Mouse (Mus musculus): ENCODE data around the gene Ezh1.

Gene Ezh1

DNA sequence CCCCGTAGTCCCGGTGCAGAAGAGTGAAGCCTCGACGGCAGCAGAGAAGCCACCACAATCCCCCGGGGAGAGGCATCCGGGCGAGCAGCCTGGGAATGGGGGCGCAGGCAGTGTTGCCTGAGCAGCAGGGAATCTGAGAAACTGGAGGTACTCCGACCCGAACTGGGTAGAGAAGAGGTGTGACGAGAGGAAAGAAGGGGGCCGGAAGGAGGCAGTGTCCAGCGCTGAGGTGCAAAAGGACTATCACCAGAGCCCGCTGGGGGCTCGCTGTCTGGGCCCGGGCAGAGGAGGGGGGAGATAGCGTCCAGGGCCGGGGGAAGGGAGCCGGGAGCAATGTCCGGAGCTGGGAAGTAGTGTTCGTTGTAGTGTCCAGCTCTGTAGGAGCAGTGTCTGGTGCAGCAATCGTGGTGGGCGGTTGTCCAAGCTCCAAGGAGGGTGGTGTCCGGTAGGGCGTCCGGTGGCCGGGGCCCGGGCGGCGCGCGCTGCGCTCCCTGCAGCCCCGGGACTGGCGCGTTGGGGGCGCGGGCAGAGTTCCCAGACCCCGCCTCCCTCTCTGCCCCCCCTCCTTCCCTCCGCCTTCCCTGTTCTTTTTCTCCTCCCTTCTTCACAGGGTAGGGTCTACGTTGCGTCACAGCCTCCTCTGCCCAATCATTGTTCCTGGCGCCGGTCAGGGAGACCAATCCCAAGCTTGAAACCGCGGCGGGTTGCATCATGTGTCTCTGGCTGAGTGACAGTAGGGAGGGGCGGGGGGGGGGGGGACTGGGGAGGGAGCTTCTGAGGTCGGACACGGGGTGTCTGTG, 55.3 kb downstream of the Ezh1 start, which contains the start of gene Plekhh3:
TSS of gene Plekhh3 (minus strand) at position 541 of the 800 bp plus-strand sequence.
- in situ Hi-C loops (cut with MboI, MseI) = loop anchor here (10.0 kb wide), 1 partner anchor 626 kb away; the partner anchor contains the start of gene Ttc25

DNA sequence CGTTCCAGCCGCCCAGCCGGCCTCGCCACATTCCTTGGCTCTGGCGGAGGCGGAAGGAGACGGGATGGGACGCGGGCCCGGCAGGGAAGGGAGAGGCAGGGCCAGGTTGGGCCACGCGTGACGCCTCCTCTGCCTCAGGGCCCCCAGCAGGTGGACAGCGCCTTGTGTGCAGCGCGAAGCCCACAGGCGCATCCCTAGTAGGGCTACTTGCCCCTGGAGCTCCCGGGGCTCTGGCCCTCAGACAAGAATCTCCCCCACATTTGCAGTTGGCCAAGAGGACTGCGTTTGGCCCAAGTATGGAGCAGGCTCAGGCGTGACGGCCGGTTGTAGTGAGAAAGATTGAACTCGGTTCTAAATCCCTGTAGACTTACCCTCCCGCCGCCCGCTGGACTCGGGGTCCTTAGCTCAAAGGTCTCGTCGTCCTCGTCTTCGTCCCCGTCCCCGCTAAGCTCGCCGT, 55.9 kb downstream of the Ezh1 start, which contains the start of gene Cntnap1:
TSS of gene Cntnap1 (plus strand) at position 170 of the 457 bp plus-strand sequence.
- in situ Hi-C loops (cut with MboI, MseI) = loop anchor here (10.0 kb wide), 1 partner anchor 626 kb away; the partner anchor contains the start of gene Ttc25

DNA sequence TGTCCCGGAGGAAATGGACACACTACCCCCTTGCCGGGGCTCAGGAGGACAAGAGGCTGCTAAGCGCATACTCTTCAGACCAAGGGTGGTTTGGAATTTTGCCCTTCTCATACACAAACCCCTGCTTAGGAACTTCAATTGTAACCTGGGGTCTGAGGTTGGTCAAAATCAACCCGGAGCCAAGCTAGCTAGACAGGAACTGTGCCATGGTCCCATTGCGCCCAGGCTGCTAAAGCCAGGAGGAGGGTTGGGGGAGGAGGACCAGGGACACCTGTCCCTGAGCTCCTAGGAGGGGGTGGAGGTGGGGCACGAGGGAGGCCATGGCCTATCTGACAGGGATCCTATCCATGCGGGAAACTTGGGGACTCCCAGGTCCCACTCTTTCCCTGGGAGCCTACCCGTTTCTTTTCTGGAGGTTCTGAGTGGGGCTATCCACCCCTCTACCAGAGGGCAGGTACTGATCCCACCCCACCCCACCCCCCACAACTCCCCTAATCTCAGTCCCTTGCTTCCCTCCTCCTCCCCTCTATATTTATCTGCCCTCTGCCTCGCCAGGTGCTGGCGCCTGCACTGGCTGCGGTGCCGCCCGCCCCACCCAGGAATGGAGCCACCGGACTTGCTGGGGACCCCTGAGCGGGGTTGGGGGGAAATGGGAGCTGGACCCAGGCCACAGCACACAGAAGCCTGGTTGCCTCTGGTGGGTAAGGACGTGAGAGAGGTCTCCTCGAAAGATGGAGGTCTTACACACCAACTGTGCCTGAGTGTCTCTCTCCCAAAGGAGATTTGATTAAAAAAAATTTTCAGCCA, 56.8 kb downstream of the Ezh1 start:
- in situ Hi-C loops (cut with MboI, MseI) = loop anchor here (10.0 kb wide), 1 partner anchor 625 kb away; the partner anchor contains the start of gene Ttc25

DNA sequence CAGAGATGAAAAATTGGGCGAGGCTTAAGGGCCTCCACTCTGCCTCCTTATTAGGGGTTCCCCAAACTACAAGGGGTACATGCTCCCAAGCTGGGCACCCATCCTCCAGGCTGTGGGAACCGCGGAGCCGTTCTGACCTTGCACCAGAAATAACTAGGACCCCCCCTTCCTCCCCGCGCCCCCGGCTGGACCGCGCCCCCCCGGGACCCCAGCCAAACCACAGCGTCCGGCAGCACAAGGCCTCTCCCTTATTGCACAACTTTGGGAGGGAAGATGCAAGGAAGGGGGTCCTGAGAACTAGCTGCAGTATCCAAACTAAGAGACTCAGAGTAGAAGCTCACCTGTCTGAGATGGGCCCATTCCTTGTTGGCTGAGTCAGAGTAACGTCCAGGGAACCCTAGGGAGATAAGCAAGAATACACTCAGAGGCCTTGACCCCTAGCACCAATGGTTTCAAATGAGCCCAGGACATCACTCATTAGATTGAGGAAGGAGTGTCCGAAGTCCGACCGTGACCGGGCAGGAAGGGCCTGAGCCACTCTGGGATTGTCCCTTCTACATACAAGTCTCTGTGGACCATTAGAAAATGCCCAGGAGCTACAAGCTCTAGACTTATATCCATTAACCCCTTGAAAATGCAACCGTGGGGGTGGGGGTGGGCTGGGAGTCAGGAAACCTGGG, 57.8 kb downstream of the Ezh1 start:
- in situ Hi-C loops (cut with MboI, MseI) = no loop called here

DNA sequence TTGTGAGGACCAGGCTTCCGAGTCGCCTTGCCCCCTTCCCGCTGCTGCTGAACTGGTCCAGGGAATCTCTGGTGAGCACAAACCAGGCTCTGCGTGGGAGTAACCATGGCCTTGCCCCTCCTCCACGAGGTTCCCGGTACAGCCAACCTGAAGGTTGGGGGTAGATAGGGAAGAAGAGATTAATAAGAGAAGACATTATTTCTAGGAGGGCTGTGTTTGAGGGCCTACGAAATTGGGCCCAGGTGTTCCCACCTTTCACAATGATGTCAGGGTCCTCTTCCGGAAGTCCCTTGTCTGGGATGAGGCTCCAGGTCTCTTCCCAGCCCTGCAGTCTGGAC, 58.3 kb downstream of the Ezh1 start:
- in situ Hi-C loops (cut with MboI, MseI) = no loop called here

DNA sequence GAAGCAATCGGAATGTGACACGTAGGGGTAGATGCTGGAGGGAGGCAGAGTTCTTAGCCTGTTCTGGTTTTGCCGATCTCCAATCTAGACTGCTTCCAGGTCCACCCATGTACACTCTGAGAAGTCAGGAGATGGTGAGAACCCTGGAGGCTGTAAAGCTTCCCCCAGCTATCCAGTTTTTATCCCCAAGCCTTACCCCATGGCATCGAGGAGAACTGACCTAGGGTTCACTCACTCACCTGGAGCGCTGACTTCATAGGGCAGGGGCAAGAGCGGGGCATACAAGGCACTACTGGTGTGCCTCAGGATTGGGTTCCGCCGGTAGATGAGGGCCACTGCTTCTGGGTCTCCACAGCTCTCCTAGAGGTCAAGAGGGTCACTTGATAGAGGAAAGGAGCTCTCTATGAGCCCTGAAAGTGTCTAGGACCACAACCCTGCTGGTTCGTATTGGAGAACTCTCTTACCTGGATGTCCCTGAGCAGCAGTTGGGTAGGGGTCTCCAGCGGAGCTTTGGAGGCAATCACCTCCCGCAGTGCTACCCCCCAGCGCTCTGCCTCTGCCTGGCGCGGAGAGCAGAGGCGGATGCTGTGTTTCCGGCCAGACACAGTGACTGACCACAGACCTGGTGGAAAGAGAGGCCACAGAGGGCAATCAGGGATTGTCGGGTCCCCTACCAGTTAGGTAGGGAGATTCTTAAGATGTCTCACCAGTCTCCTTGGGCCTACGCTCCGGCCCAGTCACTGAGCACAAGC, 58.9 kb downstream of the Ezh1 start:
- in situ Hi-C loops (cut with MboI, MseI) = no loop called here

DNA sequence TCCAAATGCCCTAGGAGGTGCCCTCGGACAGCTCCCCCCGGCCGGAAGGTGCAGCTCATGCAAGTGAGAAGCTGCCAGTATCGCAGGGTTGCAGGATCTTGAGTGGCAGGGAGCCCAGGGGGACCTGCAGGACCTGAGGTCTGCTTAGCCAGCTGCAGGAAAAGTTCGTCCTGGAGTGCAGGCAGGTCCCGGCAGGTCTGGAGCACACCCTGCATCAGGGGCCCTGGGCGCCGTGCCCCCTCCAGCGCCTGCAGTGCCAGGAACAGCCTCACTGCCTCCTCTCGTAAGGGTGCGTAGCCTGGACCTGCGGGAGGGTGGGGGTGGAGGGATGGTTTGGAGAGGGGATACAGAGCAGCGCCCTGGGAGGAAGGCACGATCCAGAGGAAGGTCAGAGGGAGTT, 59.9 kb downstream of the Ezh1 start:
- in situ Hi-C loops (cut with MboI, MseI) = no loop called here

DNA sequence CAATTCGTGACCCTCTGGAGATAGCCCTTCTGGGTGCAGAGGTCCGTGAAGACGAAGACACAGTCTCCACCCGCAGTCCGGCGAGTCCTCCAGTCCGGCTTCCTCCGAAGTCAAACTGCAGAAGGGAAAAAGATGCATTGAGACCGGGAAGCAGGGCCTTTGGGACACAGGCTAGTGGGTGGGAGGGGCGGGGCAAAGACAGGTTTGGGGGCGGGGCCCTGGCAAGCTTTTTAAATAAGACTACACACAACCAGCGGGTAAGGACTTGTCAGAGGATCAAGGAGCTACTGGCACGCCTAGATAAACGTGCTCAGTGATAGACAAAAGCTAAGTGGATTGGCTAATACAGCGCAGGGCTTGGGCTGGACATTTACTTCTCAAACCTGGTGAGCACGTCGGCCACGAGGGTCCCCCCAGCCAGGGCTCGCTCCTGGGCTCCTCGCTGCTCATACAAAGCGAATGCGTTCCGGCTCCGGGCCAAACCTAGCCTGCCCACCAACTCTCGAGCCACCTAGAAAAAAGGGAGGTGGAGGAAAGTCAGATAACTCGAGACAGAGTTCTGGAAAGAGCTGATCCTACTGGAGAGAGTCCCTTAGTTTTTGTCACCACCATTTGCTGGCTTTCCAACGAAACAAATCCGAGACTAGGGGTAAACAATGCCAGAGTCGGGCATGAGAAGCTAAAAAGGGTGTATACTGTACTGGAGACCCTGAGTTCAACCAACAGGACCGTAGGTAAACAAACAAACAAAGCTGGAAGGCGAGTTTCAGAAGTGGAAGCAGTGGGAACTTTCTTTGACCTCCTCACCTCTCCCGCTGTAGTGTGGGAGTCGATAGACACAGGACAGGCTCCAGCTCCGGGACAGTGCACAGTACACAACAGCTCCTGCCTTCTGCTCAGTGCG, 61.3 kb downstream of the Ezh1 start:
- in situ Hi-C loops (cut with MboI, MseI) = loop anchor here (5.0 kb wide), 1 partner anchor 43 kb away; no protein-coding TSS in a partner anchor

DNA sequence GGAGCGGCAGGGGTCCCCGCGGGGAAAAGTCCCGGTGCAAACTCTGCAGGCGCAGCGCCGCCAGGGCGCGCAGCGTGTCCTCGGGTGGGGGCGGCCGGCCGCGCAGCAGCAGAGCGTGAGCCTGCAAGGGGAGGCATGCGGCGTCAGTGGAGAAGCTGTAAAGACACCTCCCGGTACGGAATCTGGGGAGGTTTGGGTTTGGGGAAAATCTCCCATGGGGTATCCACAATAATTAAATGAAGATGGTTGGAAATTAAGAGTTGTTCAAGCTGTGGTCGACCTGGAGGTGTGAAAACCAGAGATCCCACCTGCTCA, 62.0 kb downstream of the Ezh1 start:
- in situ Hi-C loops (cut with MboI, MseI) = loop anchor here (5.0 kb wide), 1 partner anchor 42 kb away; no protein-coding TSS in a partner anchor

DNA sequence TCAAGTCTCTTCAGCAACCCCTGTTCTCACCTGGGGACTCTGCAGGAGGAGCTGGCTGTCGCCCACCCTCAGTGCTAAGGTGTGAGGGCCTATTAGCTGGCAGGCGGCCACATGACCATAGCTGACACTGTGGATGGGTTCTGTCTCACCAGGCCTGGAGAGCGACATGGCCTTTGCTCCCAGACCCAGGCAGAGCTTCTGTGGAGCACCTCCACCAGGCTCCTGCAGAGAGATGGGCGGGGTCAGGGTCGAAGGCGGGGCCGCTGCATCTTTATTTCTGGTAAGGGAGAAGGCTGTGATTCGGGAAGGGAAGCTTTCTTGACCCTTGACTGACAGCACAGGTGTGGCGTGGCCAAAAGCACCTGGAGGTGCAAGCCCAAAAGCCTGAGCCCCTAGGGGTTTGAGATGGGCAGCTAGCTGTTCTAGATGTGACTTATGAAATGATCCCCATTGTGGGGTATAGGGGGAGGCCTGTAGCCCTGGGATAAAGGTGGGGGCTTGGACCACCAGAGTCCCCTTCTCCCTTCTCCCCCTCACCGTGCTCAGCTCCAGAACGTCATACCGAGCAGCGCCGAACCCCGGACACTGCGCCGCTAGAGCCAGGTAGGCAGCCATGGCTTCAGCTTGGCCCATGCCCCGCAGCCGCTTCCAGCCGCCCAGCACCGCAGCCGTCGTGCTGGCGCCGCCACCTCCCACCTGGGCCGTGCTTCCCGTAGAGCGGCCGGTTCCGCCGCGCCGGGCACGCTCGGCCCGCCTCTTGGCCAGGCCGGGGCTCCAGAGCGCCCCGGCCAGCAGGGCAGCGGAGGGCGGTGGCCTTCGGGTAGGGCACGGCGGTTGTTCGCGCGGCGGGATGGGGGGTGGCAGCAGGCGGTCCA, 62.5 kb downstream of the Ezh1 start:
- in situ Hi-C loops (cut with MboI, MseI) = loop anchor here (5.0 kb wide), 1 partner anchor 41 kb away; no protein-coding TSS in a partner anchor

DNA sequence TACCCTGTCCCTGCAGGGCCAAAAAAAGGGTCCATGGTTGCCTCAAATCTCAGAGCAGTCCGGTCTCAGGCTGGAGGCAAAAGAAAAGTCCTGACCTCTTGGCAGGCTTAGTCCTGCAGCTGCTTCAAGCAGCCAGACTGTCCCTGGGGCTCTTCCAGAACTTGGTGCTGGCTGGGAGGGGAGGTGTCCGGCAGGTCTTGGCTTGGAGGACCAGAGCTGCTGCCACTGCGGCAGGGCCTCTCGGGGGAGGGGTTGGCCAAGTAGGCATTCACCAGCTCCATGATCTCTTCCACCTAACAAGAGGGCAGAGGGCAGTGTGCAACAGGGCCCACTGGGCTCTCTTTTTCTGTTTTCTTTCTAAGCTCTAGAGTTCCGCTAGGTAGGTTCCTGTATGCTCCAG, 63.5 kb downstream of the Ezh1 start:
- in situ Hi-C loops (cut with MboI, MseI) = loop anchor here (5.0 kb wide), 1 partner anchor 40 kb away; no protein-coding TSS in a partner anchor

DNA sequence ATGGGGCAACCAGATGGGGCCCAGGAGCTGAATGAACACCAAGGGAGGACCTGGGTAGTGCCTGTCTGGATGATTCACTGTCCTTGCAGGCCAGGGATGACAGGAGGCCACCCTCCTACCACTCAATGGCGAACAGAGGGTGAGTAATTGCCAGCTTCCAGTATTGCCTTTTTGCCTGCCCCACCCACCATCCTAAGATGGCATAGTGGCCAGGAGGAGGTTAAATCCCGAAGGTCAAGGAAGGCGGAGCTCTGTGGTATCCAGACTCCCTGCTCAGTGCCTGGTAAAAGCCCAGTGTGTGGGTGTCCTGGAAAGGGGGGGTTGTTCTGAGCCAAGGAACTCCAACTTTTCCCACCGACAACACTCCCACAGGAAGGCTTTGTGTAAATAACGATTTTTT, 64.0 kb downstream of the Ezh1 start:
- in situ Hi-C loops (cut with MboI, MseI) = loop anchor here (5.0 kb wide), 1 partner anchor 40 kb away; no protein-coding TSS in a partner anchor

DNA sequence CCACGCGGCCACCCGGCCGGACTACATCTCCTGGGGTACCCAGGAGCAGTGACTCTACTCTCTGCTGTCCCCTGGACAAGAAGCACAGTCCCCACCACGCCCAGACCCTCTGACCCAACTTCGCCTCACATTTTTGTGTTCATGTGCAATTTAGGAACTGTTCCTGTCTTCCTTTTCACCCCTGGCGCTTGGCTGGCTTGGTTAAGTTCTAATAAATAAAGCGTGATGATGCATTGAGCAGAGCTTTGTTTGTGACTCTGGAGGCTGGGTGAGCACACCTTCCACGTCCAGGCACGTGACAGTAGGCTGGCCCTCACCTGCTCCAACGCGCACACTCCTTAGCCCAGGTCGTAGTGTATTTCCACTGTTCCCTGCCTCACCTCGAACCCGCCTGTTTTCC, 64.7 kb downstream of the Ezh1 start:
- in situ Hi-C loops (cut with MboI, MseI) = loop anchor here (5.0 kb wide), 1 partner anchor 39 kb away; no protein-coding TSS in a partner anchor

DNA sequence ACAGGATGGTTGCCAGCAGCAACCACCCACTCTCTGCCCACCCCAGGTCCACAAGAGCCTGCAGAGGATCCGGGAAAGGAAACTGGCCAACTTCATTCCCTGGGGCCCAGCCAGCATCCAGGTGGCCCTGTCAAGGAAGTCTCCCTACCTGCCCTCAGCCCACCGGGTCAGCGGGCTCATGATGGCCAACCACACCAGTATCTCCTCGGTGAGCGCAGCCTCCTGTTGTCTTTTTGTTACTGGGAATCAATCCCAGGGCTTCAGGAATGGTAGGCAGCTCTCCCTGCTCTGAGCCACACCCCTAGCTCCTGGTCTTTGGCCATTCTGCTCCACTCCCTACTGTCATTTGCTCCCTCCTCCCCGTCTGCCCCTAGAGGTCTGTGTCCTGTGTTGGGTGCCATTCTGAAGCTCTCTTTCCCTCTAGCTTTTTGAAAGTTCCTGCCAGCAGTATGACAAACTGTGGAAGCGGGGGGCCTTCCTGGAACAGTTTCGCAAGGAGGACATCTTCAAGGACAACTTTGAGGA, 65.2 kb downstream of the Ezh1 start:
- in situ Hi-C loops (cut with MboI, MseI) = loop anchor here (5.0 kb wide), 1 partner anchor 39 kb away; no protein-coding TSS in a partner anchor

DNA sequence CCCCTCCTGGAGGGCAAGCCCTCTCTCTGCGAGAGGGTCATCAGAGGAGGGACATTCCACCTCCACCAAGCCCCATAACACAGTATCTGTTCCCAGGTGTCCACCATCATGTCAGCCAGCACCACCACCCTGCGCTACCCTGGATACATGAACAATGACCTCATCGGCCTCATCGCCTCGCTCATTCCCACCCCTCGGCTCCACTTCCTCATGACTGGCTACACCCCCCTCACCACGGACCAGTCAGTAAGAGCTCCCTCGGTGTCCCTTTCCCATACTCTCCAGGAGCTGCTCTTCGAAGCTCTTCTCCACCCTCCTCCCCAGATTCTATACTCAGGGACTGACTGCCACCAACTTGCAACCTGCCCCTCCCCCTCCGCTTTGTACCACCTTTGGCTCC, 66.1 kb downstream of the Ezh1 start:
- in situ Hi-C loops (cut with MboI, MseI) = loop anchor here (5.0 kb wide), 1 partner anchor 38 kb away; no protein-coding TSS in a partner anchor

DNA sequence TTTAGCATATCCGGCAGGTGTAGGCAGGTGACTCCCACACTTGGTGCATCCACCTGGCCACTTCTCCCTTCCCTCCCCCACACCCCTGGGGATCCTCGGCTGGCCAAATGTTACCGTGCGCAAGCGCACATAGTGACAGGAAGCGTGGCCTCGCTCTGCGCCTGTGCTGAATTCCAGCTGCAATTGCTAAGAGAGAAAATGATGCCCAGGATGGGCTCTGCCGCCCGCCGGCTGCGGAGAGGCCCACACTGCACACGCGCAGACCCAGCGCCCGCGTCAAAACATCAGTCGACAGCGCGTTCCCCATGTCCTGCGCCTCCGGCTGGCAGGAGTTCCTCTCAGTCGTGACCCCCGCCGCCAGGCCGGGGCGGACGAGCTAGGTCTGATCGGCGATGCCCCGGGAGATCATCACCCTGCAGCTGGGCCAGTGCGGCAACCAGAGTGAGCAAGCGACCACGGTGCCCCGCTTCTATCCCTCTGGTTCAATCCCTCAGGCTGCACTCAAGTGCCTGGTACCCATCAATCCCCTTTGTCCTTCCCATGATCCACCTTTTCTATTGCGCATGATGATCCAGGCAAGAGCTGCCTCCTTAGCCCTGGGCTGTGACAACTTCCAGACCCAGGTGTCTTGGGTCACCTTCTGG, 70.4 kb downstream of the Ezh1 start, which contains the start of gene Tubg2:
TSS of gene Tubg2 (plus strand) at position 180 of the 644 bp plus-strand sequence.
- in situ Hi-C loops (cut with MboI, MseI) = no loop called here

DNA sequence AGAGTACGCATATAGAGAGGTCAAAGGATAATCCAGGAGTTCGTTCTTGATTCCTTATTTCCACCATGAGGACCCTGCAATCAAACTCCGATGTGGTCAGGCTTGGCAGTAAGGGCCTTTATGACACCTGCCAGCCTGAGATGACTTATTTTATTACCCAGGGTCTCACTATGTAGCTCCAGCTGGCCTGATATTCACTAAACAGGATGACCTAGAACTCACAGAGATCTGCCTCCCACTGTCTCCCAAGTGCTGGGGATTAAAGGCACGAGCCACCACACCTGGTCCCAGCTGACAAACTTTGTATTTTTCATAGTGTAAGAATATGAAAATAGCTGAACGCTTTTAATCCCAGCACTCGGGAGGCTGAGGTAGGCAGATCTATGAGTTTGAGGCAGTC, 71.1 kb downstream of the Ezh1 start:
- in situ Hi-C loops (cut with MboI, MseI) = no loop called here

DNA sequence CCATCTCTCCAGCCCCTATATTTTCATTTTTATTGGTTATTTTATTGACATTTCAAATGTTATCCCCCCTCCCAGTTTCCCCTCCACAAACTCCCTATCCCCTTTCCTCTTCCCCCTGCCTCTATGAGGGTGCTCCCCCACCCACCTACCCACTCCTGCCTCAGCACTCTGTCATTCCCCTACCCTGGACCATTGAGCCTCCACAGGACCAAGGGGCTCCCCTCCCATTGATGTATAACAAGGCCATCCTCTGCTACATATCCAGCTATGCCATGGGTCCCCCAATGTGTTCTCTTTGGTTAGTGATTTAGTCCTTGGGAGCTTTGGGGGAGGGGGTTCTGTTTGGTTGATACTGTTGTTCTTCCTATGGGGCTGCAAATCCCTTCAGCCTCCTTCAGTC, 71.6 kb downstream of the Ezh1 start:
- in situ Hi-C loops (cut with MboI, MseI) = no loop called here

All from T-helper 2 cell (primary cell).